Mouse (Mus musculus) liver, adult 2 months (tissue): ENCODE data around the gene Gm28230. TPM values are rescaled to one million over a fixed set of nuclear protein-coding genes. Genes with fewer than 3 reads are reported as not detected.

Experiments used
- DNase-seq: peaks from one replicate; pipeline ENCODE4 v3.0.0-alpha.2; 2011; ENCODE audit warnings: low read depth, low spot score; ENCODE audit errors: extremely low read depth
- H3K27ac ChIP-seq: fragments of 200-500 bp; replicated peaks from 2 replicates; pipeline ENCODE4 v1.5.1; 2012; ENCODE audit warnings: low read depth, mild to moderate bottlenecking, control low read depth, inconsistent platforms, low read length; ENCODE audit not compliant: insufficient read depth
- H3K27me3 ChIP-seq: fragments of 200-500 bp; 2 replicates; pipeline ENCODE4 v1.6.1; 2012; ENCODE audit warnings: mild to moderate bottlenecking, moderate library complexity, low read length, inconsistent platforms; ENCODE audit not compliant: control insufficient read depth, insufficient read depth
- H3K36me3 ChIP-seq: fragments of 200-500 bp; 2 replicates; pipeline ENCODE4 v1.6.1; 2012; ENCODE audit warnings: low read length, inconsistent platforms; ENCODE audit not compliant: control insufficient read depth, insufficient read depth
- H3K4me1 ChIP-seq: fragments of 200-500 bp; 2 replicates; pipeline ENCODE4 v1.6.1; 2011; ENCODE audit warnings: low read length; ENCODE audit not compliant: control insufficient read depth, insufficient read depth
- H3K4me3 ChIP-seq: fragments of 200-500 bp; 2 replicates; pipeline ENCODE4 v1.5.1; 2011; ENCODE audit warnings: low read depth, mild to moderate bottlenecking, control low read depth, low read length, moderate library complexity; ENCODE audit not compliant: insufficient read depth
- H3K79me2 ChIP-seq: fragments of 200-500 bp; 2 replicates; pipeline ENCODE4 v1.6.1; 2012; ENCODE audit warnings: inconsistent platforms, mild to moderate bottlenecking, low read length, moderate library complexity; ENCODE audit not compliant: control insufficient read depth, insufficient read depth
- H3K9ac ChIP-seq: fragments of 200-500 bp; 2 replicates; pipeline ENCODE4 v1.6.1; 2012; ENCODE audit warnings: low read depth, mild to moderate bottlenecking, control low read depth, inconsistent platforms, low read length
- CTCF ChIP-seq: fragments of 200-500 bp; IDR thresholded peaks from 2 replicates; pipeline ENCODE4 v1.5.1; 2011; ENCODE audit warnings: low read depth, low read length, control low read depth
- POLR2A ChIP-seq: fragments of 200-500 bp; IDR thresholded peaks from 2 replicates; pipeline ENCODE4 v1.6.1; 2011; ENCODE audit warnings: low read length, control low read depth; ENCODE audit not compliant: insufficient read depth; ENCODE audit errors: extremely low read depth
- WGBS: fragments of 180-500 bp; shearing (Covaris S2); methylation state at CpG from one replicate; pipeline ENCODE4 v1.1.7; 2018; 5-methylcytosine and 5-hydroxymethylcytosine counted together
- polyA plus RNA-seq: library from polyadenylated mRNA; depleted of rRNA; stranded (reverse); fragments of >200 nt; gene quantifications from 2 replicates; pipeline ENCODE4 v1.2.3, GENCODE M21; 2012
- total RNA-seq: library from RNA; depleted of rRNA; stranded (reverse); fragments of >200 nt; gene quantifications from 2 replicates; pipeline ENCODE4 v1.2.3, GENCODE M21; 2014

The Gm28230 gene
- total and polyA plus RNA-seq, 2 experiments: not detected

DNA sequence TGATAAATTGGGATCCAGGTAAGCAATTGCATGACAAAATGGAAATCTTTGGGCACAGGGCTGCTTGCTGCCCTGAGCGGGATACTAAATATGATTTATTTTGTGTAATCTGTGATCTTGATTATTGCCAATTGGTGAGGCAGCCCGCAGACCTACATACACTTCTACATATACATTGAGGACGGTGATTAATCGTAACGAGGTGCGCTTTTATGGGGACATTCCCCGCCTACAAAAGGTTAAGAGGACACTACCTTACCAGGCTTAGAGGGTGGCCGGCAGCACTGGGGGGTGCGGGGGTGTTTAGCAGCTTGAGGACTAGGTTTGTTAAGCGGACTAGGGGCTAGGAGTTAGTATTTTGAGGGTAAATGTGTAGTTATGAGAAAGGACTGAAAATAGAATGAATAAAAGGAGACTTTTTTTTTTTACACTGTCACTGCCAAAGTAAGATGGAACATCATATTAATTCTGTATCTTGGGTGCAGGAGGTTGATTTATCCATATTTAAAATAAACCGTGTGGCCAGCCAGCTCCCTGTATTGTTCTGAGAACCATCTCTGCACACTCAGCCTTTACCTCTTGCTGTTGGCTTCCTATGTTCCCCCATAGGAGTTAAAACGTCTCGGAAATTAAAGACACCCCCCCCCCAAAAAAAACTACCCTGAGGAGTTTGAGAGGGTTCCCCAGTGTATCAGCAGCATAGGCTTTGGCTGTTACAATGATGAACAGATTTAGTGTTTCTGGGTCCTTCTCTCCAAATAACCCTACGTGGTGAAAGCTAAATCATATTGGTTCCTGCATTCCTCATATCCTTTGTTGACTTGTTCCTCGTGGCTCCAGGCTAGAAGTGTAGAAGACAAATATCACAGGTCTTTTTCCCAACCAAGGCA is 10.4 kb downstream of the Gm28230 start:
- no peak overlapping the region for H3K9ac ChIP-seq
- 6% methylated on average over 15 of the region's 15 CpGs for WGBS
- no peaks in the 10 kb centered on the region for H3K4me1 ChIP-seq
- H3K36me3 ChIP-seq: no peaks in the 10 kb centered on the region
- H3K79me2 ChIP-seq: no peaks in the 10 kb centered on the region
- H3K27me3 ChIP-seq: peaks cover 53% of the 10 kb centered on the region
- H3K27ac ChIP-seq: no peak overlapping the region
- TF ChIP-seq CTCF (no peak), POLR2A (no peak)
- no peak for DNase-seq
- H3K4me3 ChIP-seq: no peak overlapping the region

DNA sequence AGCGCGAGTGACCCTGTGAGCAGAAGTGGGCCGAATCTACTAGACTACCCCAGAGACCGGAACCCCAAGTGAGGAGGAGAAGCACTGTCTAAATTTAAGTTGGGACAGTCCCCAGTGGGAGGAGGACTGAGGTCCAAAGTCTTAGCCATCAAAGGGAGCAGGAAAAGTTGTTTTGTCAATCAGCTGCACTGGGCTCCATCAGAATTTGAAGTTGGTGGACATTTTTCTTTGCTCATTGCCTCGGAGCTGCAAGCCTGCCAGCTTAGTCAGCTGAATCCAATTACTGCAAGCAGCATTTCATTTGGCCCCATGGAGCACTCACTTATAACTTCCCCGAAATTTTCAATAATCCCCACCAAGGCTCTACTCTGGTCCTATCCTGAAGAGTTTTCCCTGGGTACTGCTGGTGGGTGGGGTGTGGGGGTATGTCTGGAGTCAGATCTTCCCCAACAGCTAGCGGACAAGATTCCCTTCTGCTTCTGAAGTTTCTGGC is 11.1 kb downstream of the Gm28230 start:
- Histone ChIP-seq H3K36me3 (no peaks in the 10 kb centered on the region), H3K4me1 (no peaks in the 10 kb centered on the region), H3K79me2 (no peaks in the 10 kb centered on the region), H3K27me3 (peaks cover 51% of the 10 kb centered on the region), H3K27ac (no peak overlapping the region), H3K4me3 (no peak overlapping the region), H3K9ac (no peak overlapping the region)
- 10% methylated on average over 7 of the region's 7 CpGs for WGBS
- TF ChIP-seq CTCF (no peak), POLR2A (no peak)
- DNase-seq: no peak

GRCm38 (mm10) chr2:74738623-74739475 is 12.3 kb downstream of the Gm28230 start:
- TF ChIP-seq POLR2A (no peak), CTCF (no peak)
- Histone ChIP-seq H3K27me3 (peaks cover 48% of the 10 kb centered on the region), H3K27ac (no peak overlapping the region), H3K4me1 (no peaks in the 10 kb centered on the region), H3K36me3 (no peaks in the 10 kb centered on the region), H3K4me3 (no peak overlapping the region), H3K79me2 (no peaks in the 10 kb centered on the region), H3K9ac (no peak overlapping the region)
- 4% methylated on average over 20 of the region's 20 CpGs for WGBS
- no peak for DNase-seq

GRCm38 (mm10) chr2:74739476-74739800 is 12.9 kb downstream of the Gm28230 start:
- DNase-seq: no peak

GRCm38 (mm10) chr2:74739869-74740268 is 13.3 kb downstream of the Gm28230 start:
- no peak for DNase-seq
- Histone ChIP-seq H3K4me1 (no peaks in the 10 kb centered on the region), H3K9ac (no peak overlapping the region), H3K27me3 (peaks cover 44% of the 10 kb centered on the region), H3K4me3 (no peak overlapping the region), H3K79me2 (no peaks in the 10 kb centered on the region), H3K36me3 (no peaks in the 10 kb centered on the region), H3K27ac (no peak overlapping the region)
- TF ChIP-seq POLR2A: no peak
- no peak for TF ChIP-seq CTCF
- WGBS: 12% methylated on average over 14 of the region's 14 CpGs

More at GRCm38 (mm10) chr2:74739476-74739800, 12.9 kb downstream of the Gm28230 start:
- peaks cover 47% of the 10 kb centered on the region for H3K27me3 ChIP-seq
- 17% methylated on average over 2 of the region's 2 CpGs for WGBS
- no peak for TF ChIP-seq CTCF
- no peak for TF ChIP-seq POLR2A
- H3K9ac ChIP-seq: no peak overlapping the region
- H3K79me2 ChIP-seq: no peaks in the 10 kb centered on the region
- H3K4me3 ChIP-seq: no peak overlapping the region
- no peaks in the 10 kb centered on the region for H3K36me3 ChIP-seq
- no peak overlapping the region for H3K27ac ChIP-seq
- H3K4me1 ChIP-seq: no peaks in the 10 kb centered on the region
